Mouse (Mus musculus): Measurements from ENCODE around the gene Lyve1. TPM values are rescaled to one million over a fixed set of nuclear protein-coding genes. Genes with fewer than 3 reads are reported as not detected.

The Lyve1 gene
- polyA plus RNA-seq, 1 experiment from 2014 or later = 26.9 TPM

- no peak overlapping the region for H3K4me3 ChIP-seq (ENCODE audit: low read depth, low read length)
- H3K9ac ChIP-seq (ENCODE audit: low read depth, low read length) = no peak overlapping the region
- ATAC-seq = no peak
- no peaks in the 10 kb centered on the region for H3K27me3 ChIP-seq (replicated peaks; ENCODE audit: control insufficient read depth, insufficient read depth, low read length)
- no peaks in the 10 kb centered on the region for H3K9me3 ChIP-seq (ENCODE audit: control insufficient read depth)
- no peak for TF ChIP-seq CTCF (IDR thresholded peaks at IDR 0.05; ENCODE audit: low read depth)
- peaks cover 12% of the 10 kb centered on the region; the same call in 1 of the 2 replicates for H3K4me1 ChIP-seq (replicated peaks; ENCODE audit: control insufficient read depth, insufficient read depth, low read length)
- 55% methylated on average over 9 of the region's 9 CpGs for WGBS
- peak overlapping the region; percentile 91 for H3K27ac ChIP-seq (ENCODE audit: low read depth, low read length)
- no peaks in the 10 kb centered on the region; the same call in 1 of the 2 replicates for H3K36me3 ChIP-seq (ENCODE audit: control insufficient read depth, insufficient read depth)
- H3K4me2 ChIP-seq (replicated peaks; ENCODE audit: low read depth) = no peak overlapping the region
Observed at GRCm38 (mm10) chr7:110894673-110895072, 31.6 kb upstream of the Lyve1 start.

GRCm38 (mm10) chr7:110893943-110894610 lies 31.0 kb upstream of the Lyve1 start:
- 11% methylated on average over 10 of the region's 10 CpGs for WGBS
- ATAC-seq = peak; percentile 89
- no peaks in the 10 kb centered on the region; the same call in 1 of the 2 replicates for H3K36me3 ChIP-seq (ENCODE audit: control insufficient read depth, insufficient read depth)

GRCm38 (mm10) chr7:110891501-110891986 lies 28.5 kb upstream of the Lyve1 start:
- WGBS = 23% methylated on average over 9 of the region's 9 CpGs
- H3K4me2 ChIP-seq (replicated peaks; ENCODE audit: low read depth) = peak overlapping the region; percentile 40; the same call in 1 of the 2 replicates

More at GRCm38 (mm10) chr7:110893943-110894610, 31.0 kb upstream of the Lyve1 start:
- TF ChIP-seq CTCF (IDR thresholded peaks at IDR 0.05; ENCODE audit: low read depth) = no peak
- no peak overlapping the region for H3K9ac ChIP-seq (ENCODE audit: low read depth, low read length)
- H3K4me3 ChIP-seq (ENCODE audit: low read depth, low read length) = no peak overlapping the region
- no peaks in the 10 kb centered on the region for H3K9me3 ChIP-seq (ENCODE audit: control insufficient read depth)
- peak overlapping the region; percentile 25; the same call in 1 of the 2 replicates for H3K4me2 ChIP-seq (replicated peaks; ENCODE audit: low read depth)
- no peaks in the 10 kb centered on the region for H3K27me3 ChIP-seq (replicated peaks; ENCODE audit: control insufficient read depth, insufficient read depth, low read length)
- peaks cover 12% of the 10 kb centered on the region; the same call in 1 of the 2 replicates for H3K4me1 ChIP-seq (replicated peaks; ENCODE audit: control insufficient read depth, insufficient read depth, low read length)
- peak overlapping the region; percentile 91 for H3K27ac ChIP-seq (ENCODE audit: low read depth, low read length)

GRCm38 (mm10) chr7:110881746-110882333 lies 18.8 kb upstream of the Lyve1 start:
- TF ChIP-seq CTCF (IDR thresholded peaks at IDR 0.05; ENCODE audit: low read depth) = no peak
- Histone ChIP-seq H3K4me1 (replicated peaks; ENCODE audit: control insufficient read depth, insufficient read depth, low read length) (0 out of 2 replicates have a peak, but pooled peaks cover 3% of the 10 kb centered on the region), H3K27ac (ENCODE audit: low read depth, low read length) (0 out of 2 replicates have a peak overlapping the region, but pooled peaks have one; percentile 16), H3K9me3 (ENCODE audit: control insufficient read depth) (no peaks in the 10 kb centered on the region), H3K9ac (ENCODE audit: low read depth, low read length) (no peak overlapping the region), H3K36me3 (ENCODE audit: control insufficient read depth, insufficient read depth) (peaks cover 13% of the 10 kb centered on the region; the same call in 1 of the 2 replicates), H3K4me3 (ENCODE audit: low read depth, low read length) (no peak overlapping the region), H3K27me3 (replicated peaks; ENCODE audit: control insufficient read depth, insufficient read depth, low read length) (no peaks in the 10 kb centered on the region), H3K4me2 (replicated peaks; ENCODE audit: low read depth) (no peak overlapping the region)
- peak; percentile 57 for ATAC-seq
- 42% methylated on average over 2 of the region's 2 CpGs for WGBS

More at GRCm38 (mm10) chr7:110891501-110891986, 28.5 kb upstream of the Lyve1 start:
- ATAC-seq = peak; percentile 80
- TF ChIP-seq CTCF (IDR thresholded peaks at IDR 0.05; ENCODE audit: low read depth) = no peak
- Histone ChIP-seq H3K4me3 (ENCODE audit: low read depth, low read length) (no peak overlapping the region), H3K27me3 (replicated peaks; ENCODE audit: control insufficient read depth, insufficient read depth, low read length) (no peaks in the 10 kb centered on the region), H3K27ac (ENCODE audit: low read depth, low read length) (peak overlapping the region; percentile 84), H3K9me3 (ENCODE audit: control insufficient read depth) (no peaks in the 10 kb centered on the region), H3K36me3 (ENCODE audit: control insufficient read depth, insufficient read depth) (no peaks in the 10 kb centered on the region; the same call in 1 of the 2 replicates), H3K4me1 (replicated peaks; ENCODE audit: control insufficient read depth, insufficient read depth, low read length) (peaks cover 12% of the 10 kb centered on the region; the same call in 1 of the 2 replicates), H3K9ac (ENCODE audit: low read depth, low read length) (no peak overlapping the region)

DNA sequence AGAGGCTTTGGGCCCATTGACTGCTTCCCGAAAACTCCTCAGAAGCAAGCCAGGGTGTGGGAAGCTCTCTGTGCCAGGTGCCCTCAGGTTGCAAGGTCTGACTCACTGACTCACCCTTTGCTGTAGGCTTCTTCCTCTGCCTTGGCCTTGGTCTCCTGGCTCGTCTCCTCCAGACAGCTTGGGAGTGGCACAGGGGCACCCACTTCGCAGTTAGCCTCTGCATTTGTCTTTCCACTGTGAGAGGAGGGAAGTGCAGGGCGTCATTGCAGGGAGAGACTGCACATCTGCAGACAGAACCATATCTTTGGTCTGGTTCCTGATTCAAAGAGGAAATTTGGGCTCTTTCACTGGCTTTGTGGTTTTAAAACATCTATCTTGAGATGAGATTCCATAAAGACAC lies 15.0 kb upstream of the Lyve1 start:
- H3K4me3 ChIP-seq (ENCODE audit: low read depth, low read length) = no peak overlapping the region
- no peak overlapping the region for H3K9ac ChIP-seq (ENCODE audit: low read depth, low read length)
- H3K36me3 ChIP-seq (ENCODE audit: control insufficient read depth, insufficient read depth) = peaks cover 10% of the 10 kb centered on the region; the same call in 1 of the 2 replicates
- H3K4me2 ChIP-seq (replicated peaks; ENCODE audit: low read depth) = no peak overlapping the region
- WGBS = 58% methylated on average over 4 of the region's 4 CpGs
- H3K27ac ChIP-seq (ENCODE audit: low read depth, low read length) = no peak overlapping the region; the same call in 1 of the 2 replicates
- no peak for TF ChIP-seq CTCF (IDR thresholded peaks at IDR 0.05; ENCODE audit: low read depth)
- 0 out of 2 replicates have a peak, but pooled peaks have one; percentile 43 for ATAC-seq
- H3K9me3 ChIP-seq (ENCODE audit: control insufficient read depth) = no peaks in the 10 kb centered on the region
- H3K4me1 ChIP-seq (replicated peaks; ENCODE audit: control insufficient read depth, insufficient read depth, low read length) = 0 out of 2 replicates have a peak, but pooled peaks cover 3% of the 10 kb centered on the region
- H3K27me3 ChIP-seq (replicated peaks; ENCODE audit: control insufficient read depth, insufficient read depth, low read length) = no peaks in the 10 kb centered on the region

- Histone ChIP-seq H3K4me3 (ENCODE audit: low read depth, low read length) (no peak overlapping the region), H3K9ac (ENCODE audit: low read depth, low read length) (no peak overlapping the region), H3K27ac (ENCODE audit: low read depth, low read length) (no peak overlapping the region), H3K27me3 (replicated peaks; ENCODE audit: control insufficient read depth, insufficient read depth, low read length) (no peaks in the 10 kb centered on the region), H3K9me3 (ENCODE audit: control insufficient read depth) (no peaks in the 10 kb centered on the region), H3K4me2 (replicated peaks; ENCODE audit: low read depth) (no peak overlapping the region), H3K36me3 (ENCODE audit: control insufficient read depth, insufficient read depth) (peaks cover 10% of the 10 kb centered on the region; the same call in 1 of the 2 replicates), H3K4me1 (replicated peaks; ENCODE audit: control insufficient read depth, insufficient read depth, low read length) (0 out of 2 replicates have a peak, but pooled peaks cover 3% of the 10 kb centered on the region)
- WGBS = 69% methylated on average over 4 of the region's 4 CpGs
- no peak for TF ChIP-seq CTCF (IDR thresholded peaks at IDR 0.05; ENCODE audit: low read depth)
- no peak for ATAC-seq
Observed at GRCm38 (mm10) chr7:110876965-110877364, 13.9 kb upstream of the Lyve1 start.

Data from intestine, postnatal 0 days (tissue).